Mouse (Mus musculus) WW6 (cell line): Measurements from ENCODE around the gene Trmo.

Experiments used
- DNase-seq: peaks from one replicate; pipeline ENCODE4 v3.0.0-alpha.2; 2013; ENCODE audit warnings: low read depth, low spot score

The Trmo gene

DNA sequence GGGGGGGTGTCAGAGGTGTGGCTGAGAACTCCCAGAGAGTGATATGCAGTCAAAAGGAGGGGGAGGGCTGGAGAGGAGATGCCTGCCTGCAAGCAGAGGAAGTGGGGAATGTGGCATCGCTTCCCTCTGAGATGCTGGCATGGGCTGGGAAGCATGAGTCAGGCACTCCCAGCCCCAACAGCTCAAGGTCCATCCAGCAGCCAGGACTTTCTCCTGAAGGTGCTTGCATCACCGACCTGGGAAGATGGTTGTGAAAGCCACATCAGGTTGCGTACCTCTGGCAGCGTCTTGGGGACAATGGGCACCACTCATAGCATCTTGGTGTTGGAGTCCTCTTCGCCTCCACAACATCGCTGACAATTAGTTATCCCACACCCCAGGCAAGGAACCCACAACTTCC lies 18.8 kb downstream of the Trmo start:
- no peak for DNase-seq

GRCm38 (mm10) chr4:46369070-46369469 lies 20.2 kb downstream of the Trmo start:
- DNase-seq: no peak

DNA sequence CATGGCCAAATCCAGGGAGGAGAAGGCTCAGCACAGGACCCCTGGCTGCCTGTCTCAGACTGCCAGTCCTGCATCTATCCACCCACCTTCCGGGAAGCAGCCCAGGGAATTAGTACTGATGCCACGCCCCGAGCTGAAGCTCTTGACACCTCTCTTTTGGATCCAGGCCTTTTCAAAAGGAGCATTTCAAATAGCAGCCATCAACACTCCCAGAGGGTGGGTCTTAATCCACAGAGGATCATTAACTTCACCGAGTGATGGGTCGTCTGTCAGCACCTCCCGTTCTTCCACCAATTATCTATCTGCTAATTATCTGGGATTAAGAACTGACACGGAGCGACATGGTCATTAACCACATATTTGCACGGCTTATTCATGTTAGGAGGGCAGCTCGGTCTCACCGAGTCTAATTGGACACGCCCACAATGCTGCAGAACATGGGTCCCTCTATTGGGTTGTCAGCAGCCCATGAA lies 21.7 kb downstream of the Trmo start:
- no peak for DNase-seq

DNA sequence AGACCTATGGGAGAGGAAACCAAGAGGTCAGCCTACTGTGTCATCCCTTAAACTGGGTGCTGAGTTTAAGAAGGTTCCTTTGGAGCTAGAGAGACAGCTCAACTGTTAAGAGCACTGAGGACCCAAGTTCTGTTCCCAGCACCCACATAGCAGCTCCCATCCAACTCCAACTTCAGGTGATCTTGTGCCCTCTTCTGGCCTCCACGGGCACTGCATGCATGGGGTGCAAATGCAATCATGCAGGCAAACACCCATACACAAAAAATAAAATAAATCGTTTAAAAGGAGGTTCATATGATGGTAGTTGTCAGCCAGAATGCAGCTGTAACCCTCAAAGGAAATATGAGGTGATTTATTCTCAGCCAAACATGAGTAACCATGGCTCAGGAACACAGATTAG lies 24.9 kb downstream of the Trmo start:
- no peak for DNase-seq

DNA sequence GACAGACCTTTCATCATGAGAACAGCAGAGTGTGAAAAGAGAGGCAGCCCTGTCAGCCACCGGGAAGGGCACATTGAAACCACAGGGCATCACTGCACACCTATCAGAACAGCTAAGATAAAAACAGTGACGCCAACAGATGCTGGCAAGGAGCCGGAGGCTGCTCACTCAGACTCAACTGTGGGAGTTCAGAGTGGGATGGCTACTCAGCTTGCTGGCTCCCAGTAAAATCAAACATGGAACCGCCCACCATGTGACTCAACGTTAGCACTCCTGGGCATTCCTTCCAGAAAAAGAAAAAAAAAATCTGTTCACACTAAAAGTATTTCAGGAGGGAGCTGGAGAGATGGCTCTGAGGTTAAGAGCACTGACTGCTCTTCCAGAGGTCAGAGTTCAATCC lies 28.0 kb downstream of the Trmo start:
- no peak for DNase-seq

DNA sequence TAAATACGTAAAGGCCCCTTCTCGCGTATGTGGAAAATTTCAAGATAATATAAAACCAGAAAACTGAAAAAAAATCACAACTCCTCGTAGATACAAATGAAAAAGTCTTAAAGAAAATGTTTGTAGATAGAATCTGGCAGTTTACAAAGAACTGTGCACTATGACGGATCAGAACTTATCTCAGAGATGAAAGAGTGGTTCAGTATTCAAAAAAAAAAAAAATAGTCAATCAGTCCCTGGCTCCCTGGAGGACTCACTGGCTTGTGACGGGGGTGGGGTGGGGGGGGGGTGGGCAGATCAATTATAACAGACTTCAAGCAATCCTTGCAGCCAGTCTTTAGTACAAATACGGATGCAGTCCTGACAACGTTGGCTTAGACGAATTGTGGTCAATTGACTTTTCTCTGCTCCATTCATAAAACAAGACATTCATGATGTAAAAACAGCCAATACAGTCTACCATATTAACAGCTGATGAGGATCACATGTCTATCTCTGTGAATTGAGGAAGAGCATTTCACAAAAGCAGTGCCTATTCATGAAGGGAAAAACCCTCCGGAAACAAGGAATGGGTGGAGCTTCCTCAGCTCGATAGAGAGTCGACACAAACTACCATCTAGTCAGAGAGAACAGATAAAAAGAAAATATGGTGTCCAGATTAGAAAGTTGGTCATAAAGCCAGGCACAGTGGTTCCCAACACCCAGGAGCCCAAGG lies 29.5 kb downstream of the Trmo start:
- DNase-seq: no peak

GRCm38 (mm10) chr4:46356351-46357133 lies 32.7 kb downstream of the Trmo start:
- DNase-seq: no peak

- no peak for DNase-seq
These were observed 36.2 kb downstream of the Trmo start for GRCm38 (mm10) chr4:46353045-46353444.

- no peak for DNase-seq
These were observed 39.7 kb downstream of the Trmo start for GRCm38 (mm10) chr4:46349530-46349929.

- no peak for DNase-seq
These were observed 40.3 kb downstream of the Trmo start for GRCm38 (mm10) chr4:46348897-46349296.

- DNase-seq: no peak
These were observed 41.4 kb downstream of the Trmo start for GRCm38 (mm10) chr4:46347580-46348515.

- no peak for DNase-seq
These were observed 42.1 kb downstream of the Trmo start for GRCm38 (mm10) chr4:46347141-46347540.

DNA sequence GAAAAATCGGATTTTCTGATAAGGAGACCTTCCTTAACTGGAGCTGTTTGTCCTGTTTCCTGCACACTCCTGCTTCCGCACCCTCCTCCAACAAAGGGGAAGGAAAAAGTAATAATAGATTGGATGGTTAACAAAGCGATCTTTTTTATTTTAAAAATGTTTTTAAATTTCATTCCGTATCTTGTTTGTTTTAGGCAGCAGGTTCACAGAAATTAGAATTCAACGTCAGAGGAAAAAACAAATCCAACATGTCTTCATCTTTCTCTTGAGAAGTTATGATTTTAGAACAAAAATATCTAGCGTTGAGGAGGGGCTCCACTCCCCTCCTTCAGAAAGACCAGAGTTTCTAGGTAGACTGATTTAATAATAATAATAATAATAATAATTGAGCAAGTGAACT lies 43.0 kb downstream of the Trmo start:
- no peak for DNase-seq

GRCm38 (mm10) chr4:46345773-46346100 lies 43.5 kb downstream of the Trmo start:
- no peak for DNase-seq

DNA sequence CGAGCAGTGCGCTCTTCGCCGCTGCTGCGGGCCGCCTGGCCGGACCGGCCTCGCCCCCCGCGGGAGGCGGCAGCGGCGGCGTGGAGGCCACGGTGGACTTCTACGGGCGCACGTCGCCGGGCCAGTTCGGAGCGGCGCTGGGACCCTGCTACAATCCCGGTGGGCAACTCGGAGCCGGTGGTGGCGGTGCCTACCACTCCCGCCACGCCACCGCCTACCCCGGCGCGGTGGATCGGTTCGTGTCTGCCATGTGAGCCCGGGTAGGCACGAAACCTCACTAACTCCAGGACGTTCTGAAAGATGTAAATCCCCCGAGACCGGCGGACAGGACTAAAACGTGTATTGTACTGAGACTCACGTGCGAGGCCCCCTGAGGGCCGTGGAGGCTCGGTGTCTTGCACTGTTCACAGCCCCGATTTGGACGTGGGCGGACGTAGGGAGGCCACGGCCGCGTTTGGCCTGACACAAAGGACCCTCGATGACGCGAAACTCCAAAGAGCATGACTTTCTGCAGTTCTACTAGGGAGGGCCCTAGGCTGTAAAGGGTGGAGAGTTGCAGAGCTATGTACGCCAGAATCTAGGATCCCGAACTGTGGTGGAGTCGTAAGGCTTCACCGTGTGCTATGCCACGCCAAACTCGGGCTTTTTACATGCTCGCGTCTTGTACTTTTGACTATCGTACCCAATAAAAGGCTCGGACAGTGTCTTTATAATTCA lies 44.0 kb downstream of the Trmo start:
- DNase-seq: no peak

- DNase-seq: no peak
These were observed 44.9 kb downstream of the Trmo start for GRCm38 (mm10) chr4:46344288-46344687.

- no peak for DNase-seq
These were observed 45.5 kb downstream of the Trmo start, which contains the start of gene Foxe1 for GRCm38 (mm10) chr4:46343596-46344260. Gene Foxe1 (plus strand): TSS chr4:46343609.

DNA sequence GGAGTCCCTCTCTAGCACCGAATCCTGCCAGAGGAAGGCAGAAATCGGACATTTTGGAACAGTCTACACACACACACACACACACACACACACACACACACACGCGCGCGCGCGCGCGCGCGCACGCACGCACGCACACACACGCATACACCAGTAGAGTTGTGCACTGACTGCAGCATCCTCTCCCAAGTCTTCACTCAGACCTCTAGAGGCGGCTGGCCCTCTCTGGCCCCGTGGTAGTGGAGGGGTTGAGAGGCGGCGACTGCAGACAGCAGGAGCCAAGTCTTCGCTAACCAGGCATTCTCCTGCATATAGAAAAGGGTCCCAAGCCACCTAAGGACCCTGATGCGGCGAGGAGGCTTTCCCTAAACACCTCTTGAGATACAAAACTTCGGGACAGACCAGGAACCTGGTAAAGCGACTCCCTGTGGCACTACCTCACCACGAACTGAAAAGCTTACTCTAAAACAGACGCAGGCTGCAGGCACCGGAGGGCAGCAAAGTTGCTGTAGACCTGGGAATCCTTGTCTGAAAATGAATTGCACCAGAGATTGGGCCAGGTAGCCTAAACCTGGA lies 46.4 kb downstream of the Trmo start:
- no peak for DNase-seq

DNA sequence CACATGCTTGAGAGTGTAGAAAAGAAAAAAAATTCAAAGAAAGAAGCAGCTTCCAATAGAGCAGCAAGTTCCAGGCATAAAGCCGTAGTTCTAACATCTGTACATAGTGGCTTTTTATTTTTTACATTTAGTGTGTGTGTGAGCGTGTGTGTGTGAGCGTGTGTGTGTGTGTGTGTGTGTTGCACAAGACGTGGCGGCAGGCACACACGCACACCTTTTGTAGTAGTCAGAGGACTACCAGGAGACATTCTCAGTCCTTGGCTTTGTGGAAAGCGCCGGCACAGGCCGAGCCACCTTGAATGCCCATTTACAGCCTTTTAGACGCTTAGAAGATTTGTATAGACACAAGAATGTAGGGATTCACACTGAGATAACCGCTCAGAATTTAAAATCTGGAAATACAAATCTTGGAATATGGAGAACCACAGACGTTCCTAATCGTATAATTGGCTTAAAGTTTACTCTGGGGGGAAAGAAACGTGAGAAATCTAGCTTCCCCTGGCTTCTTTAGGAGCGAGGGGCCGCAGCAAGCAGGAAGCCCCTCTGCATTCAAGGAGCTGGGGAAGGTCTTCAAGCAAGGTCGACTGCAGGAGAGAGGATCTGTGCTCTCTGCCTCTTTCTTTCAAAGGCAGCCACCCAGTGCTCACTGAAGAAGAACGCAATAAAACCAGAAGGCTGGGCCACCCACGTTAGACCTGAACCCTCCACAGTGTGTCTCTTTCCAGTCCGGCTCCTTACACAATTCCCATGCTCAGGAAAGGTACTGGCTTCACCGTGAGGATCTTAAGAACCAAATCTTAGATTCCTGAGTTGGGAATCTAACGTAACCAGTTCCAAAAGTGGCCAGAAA lies 47.2 kb downstream of the Trmo start:
- no peak for DNase-seq

DNA sequence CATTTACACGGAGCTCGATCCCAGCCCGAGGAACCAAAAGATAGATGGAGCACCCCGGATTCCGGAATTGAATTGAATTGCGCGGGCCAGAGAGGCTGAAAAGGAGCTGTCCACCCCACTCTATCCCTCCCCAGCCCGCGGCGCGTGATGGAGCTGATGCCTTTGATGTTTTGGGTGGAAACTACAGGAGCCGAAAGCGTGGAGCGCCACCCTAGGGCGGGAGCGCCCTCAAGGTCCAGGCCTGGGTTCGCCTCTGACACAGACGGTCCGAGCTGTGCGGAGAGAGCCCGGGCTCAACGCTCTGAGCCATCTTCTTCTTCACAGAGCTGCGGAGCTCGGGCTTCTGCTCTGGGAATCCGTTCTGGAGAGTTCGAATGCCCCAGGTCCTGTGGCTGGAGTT lies 49.7 kb downstream of the Trmo start:
- DNase-seq: no peak
